Mouse (Mus musculus): ENCODE results near the gene Rap1a.

The Rap1a gene

GRCm38 (mm10) chr3:105801191-105802166, at the start of gene Rap1a:
Gene Rap1a (minus strand): TSS chr3:105801336.
- DNase-seq (ENCODE audit: low read depth, low spot score): peak; percentile 80
- Histone ChIP-seq H3K36me3 (ENCODE audit: control insufficient read depth, insufficient read depth, low read length, poor library complexity, severe bottlenecking) (no peaks in the 10 kb centered on the region), H3K27me3 (ENCODE audit: control insufficient read depth, insufficient read depth, low read length, poor library complexity, severe bottlenecking) (no peaks in the 10 kb centered on the region)

DNA sequence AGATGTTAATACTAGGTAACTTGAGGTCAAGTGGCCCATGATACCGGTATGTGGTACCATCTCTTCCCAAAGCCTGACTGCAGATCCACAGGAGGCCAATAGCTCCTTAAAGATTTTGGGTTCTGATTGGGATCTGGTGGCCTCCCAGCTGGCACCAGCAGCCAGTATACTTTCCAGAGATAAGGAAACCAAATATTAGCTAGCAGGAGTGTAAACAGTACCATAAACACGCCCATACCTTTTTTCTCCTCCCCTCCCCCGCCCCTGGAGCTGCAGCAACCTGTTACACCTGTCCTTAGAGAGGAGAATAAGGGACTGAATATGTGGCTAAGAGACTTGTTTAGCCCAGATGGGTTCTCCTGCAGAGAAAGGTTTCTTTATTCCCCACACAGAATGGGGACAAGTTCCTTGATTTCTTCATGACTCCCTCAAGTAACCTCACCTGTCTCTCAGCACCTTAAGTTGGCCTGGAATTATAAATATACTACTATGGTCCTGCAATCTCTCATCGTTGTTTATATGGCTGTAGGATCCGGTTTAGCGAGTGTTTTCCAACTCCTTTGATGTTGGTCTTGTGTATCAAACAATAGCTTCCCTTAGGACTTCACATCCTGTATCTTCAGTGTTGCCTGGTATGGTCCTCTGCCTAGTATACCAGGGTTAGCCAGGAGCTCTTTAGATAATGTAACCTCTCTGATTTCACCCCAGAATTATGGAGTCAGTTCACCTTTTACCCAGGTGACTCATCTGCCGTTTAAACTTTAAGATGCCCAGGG, 45.3 kb upstream of the Rap1a start:
- no peak for DNase-seq (ENCODE audit: low read depth, low spot score)
- no peaks in the 10 kb centered on the region for H3K27me3 ChIP-seq (ENCODE audit: control insufficient read depth, insufficient read depth, low read length, poor library complexity, severe bottlenecking)
- no peaks in the 10 kb centered on the region for H3K36me3 ChIP-seq (ENCODE audit: control insufficient read depth, insufficient read depth, low read length, poor library complexity, severe bottlenecking)

DNA sequence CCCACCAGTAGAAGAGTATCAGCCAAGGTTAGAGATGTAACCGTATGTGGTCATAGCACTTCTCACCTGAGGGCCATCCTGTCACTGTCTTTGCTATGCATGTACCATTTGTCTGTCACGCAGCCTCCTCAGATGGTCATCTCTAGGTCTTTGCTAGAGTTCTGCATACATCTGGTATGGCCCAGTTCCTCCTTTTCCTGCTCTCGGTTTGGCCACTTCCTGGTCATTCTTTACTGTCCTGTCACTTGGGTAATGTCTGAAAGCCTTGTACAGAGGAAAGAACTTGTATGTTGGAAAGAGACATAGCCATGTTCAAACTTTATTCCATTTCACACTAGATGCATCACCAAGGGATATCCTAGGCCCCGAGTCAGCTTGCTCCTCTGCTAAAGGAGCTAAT, 38.7 kb upstream of the Rap1a start:
- no peaks in the 10 kb centered on the region for H3K27me3 ChIP-seq (ENCODE audit: control insufficient read depth, insufficient read depth, low read length, poor library complexity, severe bottlenecking)
- DNase-seq (ENCODE audit: low read depth, low spot score): no peak
- H3K36me3 ChIP-seq (ENCODE audit: control insufficient read depth, insufficient read depth, low read length, poor library complexity, severe bottlenecking): no peaks in the 10 kb centered on the region

GRCm38 (mm10) chr3:105838655-105839054, 37.5 kb upstream of the Rap1a start:
- Histone ChIP-seq H3K36me3 (ENCODE audit: control insufficient read depth, insufficient read depth, low read length, poor library complexity, severe bottlenecking) (no peaks in the 10 kb centered on the region), H3K27me3 (ENCODE audit: control insufficient read depth, insufficient read depth, low read length, poor library complexity, severe bottlenecking) (no peaks in the 10 kb centered on the region)
- no peak for DNase-seq (ENCODE audit: low read depth, low spot score)

DNA sequence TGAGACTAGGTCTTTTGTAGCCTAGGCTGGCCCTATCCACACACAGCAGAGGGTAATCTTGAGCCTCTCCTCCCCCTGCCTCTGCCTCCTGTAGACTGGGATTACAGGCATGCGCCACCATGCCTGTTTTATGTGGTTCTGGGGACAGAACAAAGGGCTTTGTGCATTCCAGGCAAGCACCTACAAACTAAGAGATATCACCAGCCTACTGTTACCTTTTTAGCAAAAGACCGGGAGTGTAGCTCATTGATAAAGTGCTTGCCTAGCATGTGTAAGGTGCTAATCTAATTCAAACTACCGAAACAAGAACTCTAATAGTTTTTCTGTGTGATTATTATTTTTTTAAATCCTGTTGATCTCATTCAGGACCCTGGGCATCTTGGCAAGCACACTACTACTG, 35.7 kb upstream of the Rap1a start:
- no peaks in the 10 kb centered on the region for H3K36me3 ChIP-seq (ENCODE audit: control insufficient read depth, insufficient read depth, low read length, poor library complexity, severe bottlenecking)
- no peaks in the 10 kb centered on the region for H3K27me3 ChIP-seq (ENCODE audit: control insufficient read depth, insufficient read depth, low read length, poor library complexity, severe bottlenecking)
- no peak for DNase-seq (ENCODE audit: low read depth, low spot score)

GRCm38 (mm10) chr3:105835875-105836274, 34.7 kb upstream of the Rap1a start:
- DNase-seq (ENCODE audit: low read depth, low spot score): no peak
- Histone ChIP-seq H3K27me3 (ENCODE audit: control insufficient read depth, insufficient read depth, low read length, poor library complexity, severe bottlenecking) (no peaks in the 10 kb centered on the region), H3K36me3 (ENCODE audit: control insufficient read depth, insufficient read depth, low read length, poor library complexity, severe bottlenecking) (no peaks in the 10 kb centered on the region)

GRCm38 (mm10) chr3:105831584-105831983, 30.4 kb upstream of the Rap1a start:
- Histone ChIP-seq H3K27me3 (ENCODE audit: control insufficient read depth, insufficient read depth, low read length, poor library complexity, severe bottlenecking) (no peaks in the 10 kb centered on the region), H3K36me3 (ENCODE audit: control insufficient read depth, insufficient read depth, low read length, poor library complexity, severe bottlenecking) (no peaks in the 10 kb centered on the region)
- no peak for DNase-seq (ENCODE audit: low read depth, low spot score)

DNA sequence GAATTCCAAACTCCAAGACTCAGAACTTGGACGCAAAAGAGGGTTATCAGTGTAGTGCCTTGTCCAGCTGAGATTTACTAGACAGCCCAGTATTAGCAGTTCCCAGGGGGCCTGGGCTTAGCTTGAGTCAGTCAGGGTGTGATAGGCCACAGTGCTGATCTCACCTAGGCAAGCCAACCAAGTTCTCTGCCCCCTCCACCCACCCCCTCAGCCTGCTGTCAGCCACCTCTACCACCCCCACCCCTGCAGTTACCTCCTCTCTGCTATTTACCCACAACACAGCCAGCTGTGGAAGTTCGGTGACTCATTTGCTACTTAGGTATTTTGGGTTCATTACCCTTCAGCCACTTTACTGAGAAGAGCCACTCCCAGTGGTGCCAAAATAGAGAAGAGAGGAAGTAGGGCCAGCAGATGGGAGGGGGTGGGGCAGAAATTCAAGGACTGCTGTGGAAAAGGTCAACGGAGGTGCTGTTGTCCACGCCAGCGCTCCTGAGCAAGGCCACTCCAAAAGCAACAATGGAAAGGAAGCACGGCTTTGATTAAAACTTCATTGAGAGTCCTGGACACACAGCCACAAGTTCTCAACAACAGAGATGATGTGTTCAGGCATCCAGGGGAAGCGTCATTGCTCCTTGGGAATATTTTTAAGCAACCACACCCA, 24.5 kb upstream of the Rap1a start:
- H3K27me3 ChIP-seq (ENCODE audit: control insufficient read depth, insufficient read depth, low read length, poor library complexity, severe bottlenecking): no peaks in the 10 kb centered on the region
- H3K36me3 ChIP-seq (ENCODE audit: control insufficient read depth, insufficient read depth, low read length, poor library complexity, severe bottlenecking): no peaks in the 10 kb centered on the region
- peak; percentile 65 for DNase-seq (ENCODE audit: low read depth, low spot score)

GRCm38 (mm10) chr3:105824704-105825103, 23.6 kb upstream of the Rap1a start:
- DNase-seq (ENCODE audit: low read depth, low spot score): no peak
- no peaks in the 10 kb centered on the region for H3K27me3 ChIP-seq (ENCODE audit: control insufficient read depth, insufficient read depth, low read length, poor library complexity, severe bottlenecking)
- H3K36me3 ChIP-seq (ENCODE audit: control insufficient read depth, insufficient read depth, low read length, poor library complexity, severe bottlenecking): no peaks in the 10 kb centered on the region

GRCm38 (mm10) chr3:105824103-105824502, 23.0 kb upstream of the Rap1a start:
- DNase-seq (ENCODE audit: low read depth, low spot score): peak; percentile 25
- H3K36me3 ChIP-seq (ENCODE audit: control insufficient read depth, insufficient read depth, low read length, poor library complexity, severe bottlenecking): no peaks in the 10 kb centered on the region
- no peaks in the 10 kb centered on the region for H3K27me3 ChIP-seq (ENCODE audit: control insufficient read depth, insufficient read depth, low read length, poor library complexity, severe bottlenecking)

DNA sequence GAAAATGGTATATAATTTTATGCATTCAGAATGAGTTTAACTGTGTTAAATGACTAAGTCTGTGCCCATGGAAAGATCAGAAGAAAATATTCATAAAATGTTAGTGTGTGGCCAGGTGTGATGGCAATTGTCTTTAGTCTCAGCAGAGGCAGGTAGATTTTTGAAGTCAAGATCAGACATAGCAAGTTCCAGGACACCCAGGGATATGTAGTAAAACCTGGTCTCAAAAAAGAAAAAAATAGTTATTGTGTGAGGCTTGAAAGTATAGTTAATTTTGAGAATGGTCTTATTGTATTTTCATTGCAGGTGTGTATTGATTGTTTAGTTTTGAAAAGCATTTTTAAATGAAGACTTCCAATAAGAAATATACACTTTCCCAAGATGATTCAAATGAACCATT, 22.5 kb upstream of the Rap1a start:
- H3K36me3 ChIP-seq (ENCODE audit: control insufficient read depth, insufficient read depth, low read length, poor library complexity, severe bottlenecking): no peaks in the 10 kb centered on the region
- DNase-seq (ENCODE audit: low read depth, low spot score): no peak
- H3K27me3 ChIP-seq (ENCODE audit: control insufficient read depth, insufficient read depth, low read length, poor library complexity, severe bottlenecking): no peaks in the 10 kb centered on the region

DNA sequence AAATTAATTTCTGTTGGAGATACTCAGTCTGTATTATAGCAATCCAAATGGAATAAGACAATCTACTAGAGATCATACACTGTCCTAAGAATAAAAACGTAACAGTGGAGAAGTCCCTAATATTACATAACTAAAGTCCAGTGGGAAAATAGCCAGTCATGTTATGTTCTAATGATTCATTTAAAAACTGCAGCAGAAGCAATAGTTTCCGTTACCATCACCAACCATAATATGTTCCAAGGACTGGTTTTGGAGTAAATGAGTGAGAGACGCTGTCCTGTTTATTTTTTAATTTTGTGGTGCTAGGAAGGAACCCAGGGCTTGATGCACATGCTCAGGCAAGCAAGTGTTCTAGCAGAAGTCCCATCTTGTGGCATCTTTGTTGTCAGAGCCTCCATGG, 20.4 kb upstream of the Rap1a start:
- no peak for DNase-seq (ENCODE audit: low read depth, low spot score)
- no peaks in the 10 kb centered on the region for H3K36me3 ChIP-seq (ENCODE audit: control insufficient read depth, insufficient read depth, low read length, poor library complexity, severe bottlenecking)

DNA sequence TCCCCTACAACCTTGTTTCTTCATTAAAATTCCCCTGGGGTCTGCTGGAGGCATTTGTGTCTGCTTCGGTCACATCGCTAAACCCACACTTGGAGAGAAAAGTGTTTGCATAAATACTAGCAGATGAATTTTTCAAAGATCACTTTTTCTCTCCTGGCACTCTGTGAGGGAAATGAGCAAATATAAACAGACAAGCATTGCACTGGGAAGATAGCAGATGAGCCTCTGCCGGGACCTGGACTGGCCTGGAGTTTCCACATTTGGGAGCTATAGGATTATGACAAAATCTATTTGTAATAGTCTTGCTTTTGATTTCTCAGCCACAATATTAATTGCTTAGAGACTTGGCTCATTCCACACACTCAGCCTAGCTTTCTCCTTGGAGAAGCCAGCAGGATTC, 19.1 kb upstream of the Rap1a start:
- Histone ChIP-seq H3K36me3 (ENCODE audit: control insufficient read depth, insufficient read depth, low read length, poor library complexity, severe bottlenecking) (no peaks in the 10 kb centered on the region), H3K27me3 (ENCODE audit: control insufficient read depth, insufficient read depth, low read length, poor library complexity, severe bottlenecking) (no peaks in the 10 kb centered on the region)
- DNase-seq (ENCODE audit: low read depth, low spot score): no peak

More for the DNA sequence above, 20.4 kb upstream of the Rap1a start:
- H3K27me3 ChIP-seq (ENCODE audit: control insufficient read depth, insufficient read depth, low read length, poor library complexity, severe bottlenecking): no peaks in the 10 kb centered on the region

DNA sequence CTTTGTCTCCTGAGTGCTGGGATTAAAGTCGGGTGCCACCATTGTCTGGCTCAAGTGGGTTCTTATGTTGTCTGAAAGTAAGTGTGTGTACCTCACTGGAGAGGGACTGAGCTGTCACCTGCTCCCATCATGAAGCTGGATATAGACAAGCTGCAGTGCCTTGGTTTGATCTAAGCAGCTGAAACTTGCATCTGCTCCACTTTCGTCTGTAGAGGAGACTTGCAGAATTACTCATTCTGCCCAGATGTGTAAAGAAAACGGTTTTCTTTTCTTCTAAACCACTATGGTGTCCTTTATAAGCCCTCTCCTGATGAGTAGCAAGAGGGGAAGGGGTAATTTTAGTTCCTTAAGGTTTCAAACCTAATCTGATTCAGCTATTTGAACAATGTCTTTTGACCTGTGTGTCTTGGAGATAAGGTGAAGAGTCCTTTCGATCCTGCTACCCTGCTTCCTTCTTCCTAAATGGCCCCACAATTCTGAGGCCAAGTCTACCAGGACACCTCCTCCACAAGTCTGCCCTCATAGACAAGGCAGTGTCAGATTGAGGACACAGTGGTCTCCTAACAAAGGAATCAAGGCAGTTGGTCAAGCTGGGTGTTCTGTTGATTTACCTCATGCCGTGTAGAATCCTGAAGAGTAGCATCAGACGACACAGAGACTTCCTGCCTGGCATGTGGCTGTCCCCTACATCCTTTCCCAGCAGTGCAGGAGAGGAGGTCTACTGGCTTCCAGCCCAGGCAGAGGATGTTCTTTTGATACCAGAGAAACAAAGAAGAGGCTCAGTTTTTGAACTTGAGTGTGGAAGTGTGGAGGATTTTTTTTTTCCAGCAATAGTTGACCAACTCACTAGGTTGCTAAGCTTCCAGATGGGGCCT, 17.2 kb upstream of the Rap1a start:
- DNase-seq (ENCODE audit: low read depth, low spot score): no peak
- Histone ChIP-seq H3K36me3 (ENCODE audit: control insufficient read depth, insufficient read depth, low read length, poor library complexity, severe bottlenecking) (no peaks in the 10 kb centered on the region), H3K27me3 (ENCODE audit: control insufficient read depth, insufficient read depth, low read length, poor library complexity, severe bottlenecking) (no peaks in the 10 kb centered on the region)
